Mouse (Mus musculus): ENCODE results near the gene Tmem178b. TPM values are rescaled to one million over a fixed set of nuclear protein-coding genes. Genes with fewer than 3 reads are reported as not detected.
A peak's percentile ranks its signal among the peaks of the same experiment; 100 is the strongest.

The Tmem178b gene
- polyA plus RNA-seq, 1 experiment from 2014 or later, result 0.13 TPM

- TF ChIP-seq CTCF (IDR thresholded peaks at IDR 0.05; ENCODE audit: low read depth), result no peak
- WGBS, result 4% methylated on average over 1 of the region's 1 CpGs
- Histone ChIP-seq H3K4me3 (ENCODE audit: low read depth, low read length) (no peak overlapping the region), H3K9ac (no peak overlapping the region), H3K4me2 (no peak overlapping the region), H3K4me1 (ENCODE audit: insufficient read depth) (no peaks in the 10 kb centered on the region), H3K27me3 (ENCODE audit: insufficient read depth, low read length) (no peaks in the 10 kb centered on the region), H3K36me3 (ENCODE audit: insufficient read depth) (no peaks in the 10 kb centered on the region), H3K27ac (ENCODE audit: low read depth) (0 out of 2 replicates have a peak overlapping the region, but pooled peaks have one; percentile 4), H3K9me3 (ENCODE audit: low read depth, low read length) (no peaks in the 10 kb centered on the region)
- DNase-seq (peak; percentile 29), ATAC-seq (ENCODE audit: insufficient read depth) (peak; percentile 84)
Observed at GRCm38 (mm10) chr6:40076089-40076488, 203.0 kb downstream of the Tmem178b start.

GRCm38 (mm10) chr6:40076670-40077313 is 203.7 kb downstream of the Tmem178b start:
- 68% methylated on average over 5 of the region's 5 CpGs for WGBS
- ATAC-seq (ENCODE audit: insufficient read depth) (no peak), DNase-seq (no peak)

GRCm38 (mm10) chr6:40078353-40078752 is 205.3 kb downstream of the Tmem178b start:
- H3K27me3 ChIP-seq (ENCODE audit: insufficient read depth, low read length), result no peaks in the 10 kb centered on the region
- no peak overlapping the region for H3K9ac ChIP-seq
- 53% methylated on average over 3 of the region's 3 CpGs for WGBS
- no peaks in the 10 kb centered on the region for H3K36me3 ChIP-seq (ENCODE audit: insufficient read depth)
- H3K4me3 ChIP-seq (ENCODE audit: low read depth, low read length), result no peak overlapping the region
- no peak overlapping the region for H3K4me2 ChIP-seq
- TF ChIP-seq CTCF (IDR thresholded peaks at IDR 0.05; ENCODE audit: low read depth), result no peak
- no peaks in the 10 kb centered on the region for H3K4me1 ChIP-seq (ENCODE audit: insufficient read depth)
- H3K27ac ChIP-seq (ENCODE audit: low read depth), result no peak overlapping the region
- ATAC-seq (ENCODE audit: insufficient read depth) (no peak), DNase-seq (peak; percentile 28)
- no peaks in the 10 kb centered on the region for H3K9me3 ChIP-seq (ENCODE audit: low read depth, low read length)

More at GRCm38 (mm10) chr6:40076670-40077313, 203.7 kb downstream of the Tmem178b start:
- Histone ChIP-seq H3K9me3 (ENCODE audit: low read depth, low read length) (no peaks in the 10 kb centered on the region), H3K27ac (ENCODE audit: low read depth) (no peak overlapping the region), H3K4me3 (ENCODE audit: low read depth, low read length) (no peak overlapping the region), H3K27me3 (ENCODE audit: insufficient read depth, low read length) (no peaks in the 10 kb centered on the region), H3K9ac (no peak overlapping the region), H3K36me3 (ENCODE audit: insufficient read depth) (no peaks in the 10 kb centered on the region), H3K4me1 (ENCODE audit: insufficient read depth) (no peaks in the 10 kb centered on the region), H3K4me2 (no peak overlapping the region)
- no peak for TF ChIP-seq CTCF (IDR thresholded peaks at IDR 0.05; ENCODE audit: low read depth)

- Histone ChIP-seq H3K9me3 (ENCODE audit: low read depth, low read length) (no peaks in the 10 kb centered on the region), H3K27me3 (ENCODE audit: insufficient read depth, low read length) (no peaks in the 10 kb centered on the region), H3K4me1 (ENCODE audit: insufficient read depth) (no peaks in the 10 kb centered on the region), H3K4me3 (ENCODE audit: low read depth, low read length) (no peak overlapping the region), H3K27ac (ENCODE audit: low read depth) (no peak overlapping the region), H3K4me2 (no peak overlapping the region), H3K9ac (no peak overlapping the region), H3K36me3 (ENCODE audit: insufficient read depth) (no peaks in the 10 kb centered on the region)
- ATAC-seq (ENCODE audit: insufficient read depth) (no peak), DNase-seq (no peak)
- 87% methylated on average over 3 of the region's 3 CpGs for WGBS
- no peak for TF ChIP-seq CTCF (IDR thresholded peaks at IDR 0.05; ENCODE audit: low read depth)
Observed at GRCm38 (mm10) chr6:40083726-40084125, 210.7 kb downstream of the Tmem178b start.

GRCm38 (mm10) chr6:40091250-40091651 is 218.2 kb downstream of the Tmem178b start:
- Histone ChIP-seq H3K4me3 (ENCODE audit: low read depth, low read length) (no peak overlapping the region), H3K4me2 (no peak overlapping the region), H3K27ac (ENCODE audit: low read depth) (no peak overlapping the region), H3K9me3 (ENCODE audit: low read depth, low read length) (no peaks in the 10 kb centered on the region), H3K9ac (no peak overlapping the region), H3K4me1 (ENCODE audit: insufficient read depth) (no peaks in the 10 kb centered on the region), H3K36me3 (ENCODE audit: insufficient read depth) (no peaks in the 10 kb centered on the region), H3K27me3 (ENCODE audit: insufficient read depth, low read length) (no peaks in the 10 kb centered on the region)
- DNase-seq (no peak), ATAC-seq (ENCODE audit: insufficient read depth) (no peak)
- whole genome bisulfite sequencing, result 14% methylated on average over 5 of the region's 5 CpGs
- TF ChIP-seq CTCF (IDR thresholded peaks at IDR 0.05; ENCODE audit: low read depth), result no peak

DNA sequence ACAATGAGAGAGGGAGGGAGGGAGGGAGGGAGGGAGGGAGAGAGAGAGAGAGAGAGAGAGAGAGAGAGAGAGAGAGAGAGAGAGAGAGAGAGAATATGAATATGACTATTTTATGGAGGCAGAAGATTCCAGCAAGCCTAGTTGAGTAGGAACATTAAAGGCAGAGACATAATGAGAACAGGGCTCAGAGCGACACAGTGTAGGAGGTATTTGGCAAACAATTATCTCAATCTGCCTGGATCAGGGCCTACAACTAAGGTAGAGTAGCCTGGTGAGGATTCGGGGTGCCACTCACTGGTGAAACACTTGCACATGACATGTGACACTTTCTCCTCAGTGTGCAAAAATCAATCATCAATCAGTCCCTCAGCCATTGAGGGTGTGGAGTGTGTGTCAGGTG is 225.4 kb downstream of the Tmem178b start:
- Histone ChIP-seq H3K4me1 (ENCODE audit: insufficient read depth) (no peaks in the 10 kb centered on the region), H3K4me3 (ENCODE audit: low read depth, low read length) (no peak overlapping the region), H3K27me3 (ENCODE audit: insufficient read depth, low read length) (no peaks in the 10 kb centered on the region), H3K27ac (ENCODE audit: low read depth) (no peak overlapping the region), H3K9ac (no peak overlapping the region), H3K9me3 (ENCODE audit: low read depth, low read length) (no peaks in the 10 kb centered on the region), H3K36me3 (ENCODE audit: insufficient read depth) (no peaks in the 10 kb centered on the region), H3K4me2 (no peak overlapping the region)
- ATAC-seq (ENCODE audit: insufficient read depth) (no peak), DNase-seq (no peak)
- TF ChIP-seq CTCF (IDR thresholded peaks at IDR 0.05; ENCODE audit: low read depth), result no peak
- WGBS, result 64% methylated on average over 2 of the region's 2 CpGs

GRCm38 (mm10) chr6:40101785-40102184 is 228.7 kb downstream of the Tmem178b start:
- no peak overlapping the region for H3K27ac ChIP-seq (ENCODE audit: low read depth)
- no peak for TF ChIP-seq CTCF (IDR thresholded peaks at IDR 0.05; ENCODE audit: low read depth)
- 76% methylated on average over 4 of the region's 4 CpGs for WGBS
- H3K9me3 ChIP-seq (ENCODE audit: low read depth, low read length), result no peaks in the 10 kb centered on the region
- no peak overlapping the region for H3K4me2 ChIP-seq
- no peak overlapping the region for H3K4me3 ChIP-seq (ENCODE audit: low read depth, low read length)
- ATAC-seq (ENCODE audit: insufficient read depth), result no peak
- no peaks in the 10 kb centered on the region for H3K4me1 ChIP-seq (ENCODE audit: insufficient read depth)
- no peak for DNase-seq
- no peaks in the 10 kb centered on the region for H3K27me3 ChIP-seq (ENCODE audit: insufficient read depth, low read length)
- H3K9ac ChIP-seq, result no peak overlapping the region
- H3K36me3 ChIP-seq (ENCODE audit: insufficient read depth), result no peaks in the 10 kb centered on the region

Measured in lung, embryonic 14.5 days (tissue).